Mouse (Mus musculus) CH12.LX (cell line): ENCODE results near the gene Efcab5. TPM values are rescaled to one million over a fixed set of nuclear protein-coding genes. Genes with fewer than 3 reads are reported as not detected.

Source experiments
- DNase-seq: peaks from one replicate; pipeline ENCODE4 v3.0.0-alpha.2; 2013; ENCODE audit errors: extremely low read depth
- H3K27ac ChIP-seq: 2 replicates; pipeline ENCODE4 v1.5.1; 2012; ENCODE audit warnings: low read depth, mild to moderate bottlenecking, control low read depth, moderate library complexity; ENCODE audit not compliant: insufficient read depth
- H3K27me3 ChIP-seq: replicated peaks from 2 replicates; pipeline ENCODE3; 2012; ENCODE audit warnings: inconsistent platforms
- H3K36me3 ChIP-seq, 2 experiments: replicated peaks in 1 of 2; 2 replicates each; pipeline versions ENCODE3 to v1.6.1; 2012; ENCODE audit warnings: inconsistent platforms in 1 of 2, low read length in 1 of 2, mild to moderate bottlenecking in 1 of 2, mixed read lengths in 1 of 2, moderate library complexity in 1 of 2; ENCODE audit not compliant: control insufficient read depth in 1 of 2, insufficient read depth in 1 of 2
- H3K4me1 ChIP-seq, 2 experiments: 2 replicates each; pipeline ENCODE4 v1.6.1; 2012; ENCODE audit warnings: inconsistent platforms in 1 of 2, moderate library complexity in 1 of 2; ENCODE audit not compliant: insufficient read depth in 2 of 2, control insufficient read depth in 1 of 2
- H3K4me2 ChIP-seq: 2 replicates; pipeline ENCODE4 v1.6.1; 2012; ENCODE audit warnings: low read depth, mild to moderate bottlenecking, control low read depth; ENCODE audit not compliant: poor library complexity, insufficient read depth, severe bottlenecking
- H3K4me3 ChIP-seq, 3 experiments: fragments of 150-350 bp in 1 of 3; sonication (generic) in 1 of 3; replicated peaks in 1 of 3; 2 replicates each; pipeline versions ENCODE3 to v1.5.1; 2011 to 2012; ENCODE audit warnings: low read depth in 2 of 3, low read length in 2 of 3, mild to moderate bottlenecking in 2 of 3, moderate library complexity in 2 of 3, control low read depth in 1 of 3, improper control_type of control experiment in 1 of 3, inconsistent platforms in 1 of 3, mixed read lengths in 1 of 3; ENCODE audit not compliant: poor library complexity in 1 of 3
- H3K79me2 ChIP-seq: replicated peaks from 2 replicates; pipeline ENCODE4 v1.6.1; 2012; ENCODE audit warnings: mild to moderate bottlenecking, moderate library complexity; ENCODE audit not compliant: control insufficient read depth, poor library complexity, insufficient read depth, severe bottlenecking; ENCODE audit errors: extremely low read depth
- H3K9ac ChIP-seq: 2 replicates; pipeline ENCODE4 v1.6.1; 2012; ENCODE audit warnings: low read depth, mild to moderate bottlenecking, control low read depth, moderate library complexity; ENCODE audit not compliant: insufficient read depth
- H3K9me3 ChIP-seq: replicated peaks from 2 replicates; pipeline ENCODE3; 2012; ENCODE audit warnings: low read length, inconsistent platforms, mixed read lengths
- CHD1 ChIP-seq: IDR thresholded peaks from 2 replicates; pipeline ENCODE4 v1.6.1; 2012; ENCODE audit warnings: low read depth, low read length, improper control_type of control experiment, inconsistent platforms
- CHD2 ChIP-seq: IDR thresholded peaks from 2 replicates; pipeline ENCODE4 v1.6.1; 2011; ENCODE audit warnings: low read length, improper control_type of control experiment
- E2F4 ChIP-seq: IDR thresholded peaks from 2 replicates; pipeline ENCODE4 v1.6.1; 2011; ENCODE audit warnings: low read depth, low read length, improper control_type of control experiment; ENCODE audit not compliant: insufficient replicate concordance
- EP300 ChIP-seq: IDR thresholded peaks from 2 replicates; pipeline ENCODE4 v1.6.1; 2011; ENCODE audit warnings: low read length, improper control_type of control experiment
- HCFC1 ChIP-seq: IDR thresholded peaks from 2 replicates; pipeline ENCODE4 v1.6.1; 2012; ENCODE audit warnings: low read depth, mild to moderate bottlenecking, inconsistent platforms, low read length, improper control_type of control experiment
- IRF4 ChIP-seq: IDR thresholded peaks from 2 replicates; pipeline ENCODE4 v1.6.1; 2014; ENCODE audit warnings: low read depth, mild to moderate bottlenecking, inconsistent platforms, low read length, improper control_type of control experiment
- JUN ChIP-seq: IDR thresholded peaks from 2 replicates; pipeline ENCODE4 v1.6.1; 2011; ENCODE audit warnings: low read depth, mild to moderate bottlenecking, low read length, improper control_type of control experiment, moderate library complexity; ENCODE audit not compliant: insufficient read depth
- MAFK ChIP-seq: IDR thresholded peaks from 2 replicates; pipeline ENCODE4 v1.6.1; 2011; ENCODE audit warnings: low read length, improper control_type of control experiment; ENCODE audit not compliant: insufficient replicate concordance
- MXI1 ChIP-seq: IDR thresholded peaks from 2 replicates; pipeline ENCODE4 v1.6.1; 2011; ENCODE audit warnings: mild to moderate bottlenecking, low read depth, low read length, improper control_type of control experiment
- MYC ChIP-seq: IDR thresholded peaks from 2 replicates; pipeline ENCODE4 v1.6.1; 2011; ENCODE audit warnings: low read depth, mild to moderate bottlenecking, improper control_type of control experiment, low read length
- NELFE ChIP-seq: IDR thresholded peaks from 2 replicates; pipeline ENCODE4 v1.6.1; 2011; ENCODE audit warnings: low read depth, low read length, improper control_type of control experiment
- NRF1 ChIP-seq: IDR thresholded peaks from 2 replicates; pipeline ENCODE4 v1.6.1; 2014; ENCODE audit warnings: low read depth, mild to moderate bottlenecking, inconsistent platforms, low read length, improper control_type of control experiment, moderate library complexity
- RAD21 ChIP-seq: IDR thresholded peaks from 2 replicates; pipeline ENCODE4 v1.6.1; 2011; ENCODE audit warnings: low read depth, mild to moderate bottlenecking, low read length, improper control_type of control experiment, moderate library complexity
- RCOR1 ChIP-seq: conservative IDR thresholded peaks from 2 replicates; pipeline ENCODE4 v1.6.1; 2012; ENCODE audit warnings: low read depth, mild to moderate bottlenecking, inconsistent platforms, low read length, improper control_type of control experiment
- UBTF ChIP-seq: IDR thresholded peaks from 2 replicates; pipeline ENCODE4 v1.6.1; 2012; ENCODE audit warnings: low read depth, mild to moderate bottlenecking, inconsistent platforms, low read length, improper control_type of control experiment, moderate library complexity
- USF2 ChIP-seq: conservative IDR thresholded peaks from 2 replicates; pipeline ENCODE4 v1.6.1; 2011; ENCODE audit warnings: low read depth, low read length, improper control_type of control experiment
- ZKSCAN1 ChIP-seq: IDR thresholded peaks from 2 replicates; pipeline ENCODE4 v1.6.1; 2012; ENCODE audit warnings: low read depth, inconsistent platforms, low read length, improper control_type of control experiment, borderline replicate concordance
- ZMIZ1 ChIP-seq: IDR thresholded peaks from 2 replicates; pipeline ENCODE4 v1.6.1; 2012; ENCODE audit warnings: low read depth, mild to moderate bottlenecking, inconsistent platforms, low read length, improper control_type of control experiment
- ZNF384 ChIP-seq: IDR thresholded peaks from 2 replicates; pipeline ENCODE4 v1.6.1; 2012; ENCODE audit warnings: low read depth, low read length, improper control_type of control experiment, inconsistent platforms
- dilution Hi-C: fragments of 300-500 bp; cut with MboI; formaldehyde crosslinking; loops from 2 replicates; pipeline ENCODE4 v1.14.3; 2020; ENCODE audit warnings: low sequenced_read_pairs; ENCODE audit not compliant: extremely low pct_unique_long_range_greater_than_20kb, extremely low pct_ligation_motif_present
- in situ Hi-C: fragments of 300-500 bp; cut with MboI; formaldehyde crosslinking; loops from 3 replicates; pipeline ENCODE4 v1.14.3; 2019; ENCODE audit warnings: low sequenced_read_pairs, low pct_ligation_motif_present, low pct_unique_long_range_greater_than_20kb, mixed read lengths
- polyA plus RNA-seq: library from polyadenylated mRNA; unstranded; fragments of >175 nt; gene quantifications from 2 replicates; pipeline ENCODE4 v1.2.1, GENCODE M21; 2012; ENCODE audit warnings: low read depth; ENCODE audit not compliant: insufficient read length
- total RNA-seq, 2 experiments: library from RNA; depleted of rRNA; stranded (reverse); fragments of 300-350 nt in 1 of 2; fragments of >200 nt in 1 of 2; gene quantifications; 2 replicates each; pipeline ENCODE4 v1.2.3; 2012 to 2014

Efcab5 gene
- total and polyA plus RNA-seq, 3 experiments, result 0.24 to 0.43 (median 0.38) TPM

GRCm38 (mm10) chr11:77087004-77087403 lies 101.8 kb downstream of the Efcab5 start:
- Histone ChIP-seq H3K9ac (no peak overlapping the region), H3K9me3 (peaks cover 18% of the 10 kb centered on the region), H3K4me2 (no peak overlapping the region), H3K27me3 (peaks cover 25% of the 10 kb centered on the region), H3K27ac (no peak overlapping the region), H3K4me3 (no peak overlapping the region), H3K4me1 (no peaks in the 10 kb centered on the region), H3K79me2 (no peaks in the 10 kb centered on the region), H3K36me3 (no peaks in the 10 kb centered on the region)
- no peak for TF ChIP-seq RCOR1
- no peak for TF ChIP-seq MXI1
- no peak for TF ChIP-seq NELFE
- no peak for TF ChIP-seq RAD21
- TF ChIP-seq ZMIZ1, result no peak
- TF ChIP-seq MYC, result no peak
- dilution Hi-C loops (no loop called here), in situ Hi-C loops (no loop called here)
- DNase-seq, result no peak

GRCm38 (mm10) chr11:77084001-77084682 lies 104.6 kb downstream of the Efcab5 start:
- peaks cover 18% of the 10 kb centered on the region for H3K9me3 ChIP-seq
- dilution Hi-C loops, result no loop called here

GRCm38 (mm10) chr11:77079361-77079760 lies 109.4 kb downstream of the Efcab5 start:
- Histone ChIP-seq H3K4me3 (no peak overlapping the region), H3K9ac (no peak overlapping the region; the same call in 1 of the 2 replicates), H3K79me2 (peaks cover 12% of the 10 kb centered on the region), H3K36me3 (peaks cover 12 to 20% of the 10 kb centered on the region in 2 experiments), H3K27ac (no peak overlapping the region), H3K9me3 (no peaks in the 10 kb centered on the region), H3K27me3 (peaks cover 29% of the 10 kb centered on the region), H3K4me1 (peaks cover 0 to 25% of the 10 kb centered on the region in 2 experiments; a peak in 2 of 4 replicates), H3K4me2 (no peak overlapping the region)
- dilution Hi-C loops (no loop called here), in situ Hi-C loops (no loop called here)
- no peak for TF ChIP-seq NELFE
- TF ChIP-seq E2F4, result no peak
- no peak for TF ChIP-seq USF2
- no peak for TF ChIP-seq EP300
- TF ChIP-seq CHD2, result no peak
- TF ChIP-seq ZKSCAN1, result no peak
- no peak for DNase-seq

More at GRCm38 (mm10) chr11:77084001-77084682, 104.6 kb downstream of the Efcab5 start:
- in situ Hi-C loops, result no loop called here
- DNase-seq, result no peak
- H3K36me3 ChIP-seq, result no peaks in the 10 kb centered on the region
- no peak overlapping the region for H3K27ac ChIP-seq
- no peaks in the 10 kb centered on the region for H3K4me1 ChIP-seq
- H3K79me2 ChIP-seq, result no peaks in the 10 kb centered on the region
- no peak overlapping the region for H3K9ac ChIP-seq
- TF ChIP-seq JUN (no peak), CHD1 (no peak), MAFK (no peak), NRF1 (no peak), IRF4 (no peak), HCFC1 (no peak), ZNF384 (no peak), UBTF (no peak)
- H3K27me3 ChIP-seq, result peaks cover 36% of the 10 kb centered on the region
- no peak overlapping the region for H3K4me2 ChIP-seq
- H3K4me3 ChIP-seq, result no peak overlapping the region
